Mouse (Mus musculus): ENCODE measurements at regions not wholly inside any gene's neighbourhood (a gene's known extent, or its start where the extent isn't known, plus 50 kb on each side); places are given as distances from the start of the nearest gene placed in this dataset.

DNA sequence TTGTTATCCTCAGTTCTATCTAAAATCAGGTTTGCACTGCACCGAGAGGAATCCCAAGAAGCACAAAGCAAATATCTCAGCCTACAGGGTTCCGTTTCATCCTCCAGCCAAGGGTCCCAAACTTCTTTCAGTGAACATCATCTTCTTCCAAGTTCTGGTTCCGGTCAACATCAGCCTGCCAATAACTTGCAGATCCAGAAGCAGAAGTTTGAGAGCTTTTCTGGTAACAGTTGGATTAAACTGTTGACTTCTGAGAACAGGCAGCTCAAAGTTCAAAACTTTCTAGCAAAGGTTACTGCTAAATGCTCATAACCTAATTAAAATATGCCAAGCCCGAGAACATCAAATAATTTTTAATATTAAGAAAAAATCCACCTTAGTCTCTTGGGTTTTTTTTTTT lies 237.0 kb upstream of the Gm37988 start:
- Histone ChIP-seq H3K4me1 (0 out of 2 replicates have a peak, but pooled peaks cover 4% of the 10 kb centered on the region), H3K9me3 (no peaks in the 10 kb centered on the region), H3K4me2 (no peak overlapping the region), H3K27me3 (no peaks in the 10 kb centered on the region), H3K9ac (no peak overlapping the region), H3K27ac (no peak overlapping the region), H3K36me3 (no peaks in the 10 kb centered on the region), H3K4me3 (no peak overlapping the region)
- WGBS = 85% methylated on average over 4 of the region's 4 CpGs
- ATAC-seq (ENCODE audit: borderline replicate concordance, extremely low read depth, low FRiP score, low TSS enrichment) = no peak

DNA sequence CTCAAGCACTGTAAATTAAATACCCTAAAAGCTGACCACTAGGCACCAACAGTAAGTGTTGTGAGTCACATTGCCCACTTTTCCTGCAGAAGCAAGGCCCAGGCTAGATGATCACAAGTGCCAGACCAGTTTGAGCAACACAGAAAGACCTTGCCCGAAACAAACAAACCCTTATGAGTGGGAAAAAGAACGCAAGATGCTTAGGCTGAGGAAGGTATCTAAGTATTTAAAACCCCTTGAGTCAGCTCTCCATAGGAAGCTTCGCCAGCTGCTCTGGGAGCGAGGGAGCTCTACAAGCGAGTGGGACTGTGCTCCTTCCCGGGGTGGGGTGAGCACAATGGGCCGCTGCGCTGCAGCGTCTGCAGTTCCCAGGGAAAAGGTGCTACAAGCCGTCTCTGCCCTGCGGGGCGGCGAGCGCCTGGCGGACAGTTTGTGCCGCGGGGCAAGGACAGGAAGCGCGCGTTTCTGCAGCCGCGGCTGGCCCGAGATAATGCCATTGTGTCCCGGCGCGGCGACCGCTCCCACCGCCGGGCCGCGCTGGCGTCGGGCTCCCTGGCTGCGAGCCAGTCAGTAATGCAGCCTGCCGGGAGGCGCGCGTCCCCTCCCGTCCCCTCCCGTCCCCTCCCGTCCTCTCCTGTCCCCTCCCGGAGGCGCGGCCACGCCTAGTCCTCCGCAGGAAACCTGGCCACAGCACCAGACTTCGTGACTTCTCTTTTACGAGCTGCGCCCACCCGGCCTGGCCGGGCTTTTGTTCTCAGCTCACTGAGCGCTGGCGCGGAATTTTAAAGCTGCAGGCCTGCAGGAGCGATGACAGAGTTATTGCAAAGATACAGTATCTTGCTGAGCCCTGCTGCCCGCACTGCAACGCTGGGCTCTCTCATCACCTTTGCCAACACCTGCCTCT lies 236.1 kb upstream of the Gm37988 start:
- Histone ChIP-seq H3K9ac (peak overlapping the region; percentile 60), H3K4me3 (peak overlapping the region; percentile 55), H3K4me2 (peak overlapping the region; percentile 82), H3K27me3 (no peaks in the 10 kb centered on the region), H3K36me3 (no peaks in the 10 kb centered on the region), H3K9me3 (no peaks in the 10 kb centered on the region), H3K4me1 (0 out of 2 replicates have a peak, but pooled peaks cover 4% of the 10 kb centered on the region), H3K27ac (peak overlapping the region; percentile 85)
- under 1% methylated on average over 55 of the region's 58 CpGs for WGBS
- ATAC-seq (ENCODE audit: borderline replicate concordance, extremely low read depth, low FRiP score, low TSS enrichment) = peak; percentile 96

GRCm38 (mm10) chr1:4572311-4572710 lies 235.4 kb upstream of the Gm37988 start:
- peak overlapping the region; percentile 60 for H3K9ac ChIP-seq
- H3K27ac ChIP-seq = peak overlapping the region; percentile 85
- no peaks in the 10 kb centered on the region for H3K36me3 ChIP-seq
- H3K4me3 ChIP-seq = peak overlapping the region; percentile 55; the same call in 1 of the 2 replicates
- H3K9me3 ChIP-seq = no peaks in the 10 kb centered on the region
- WGBS = 45% methylated on average over 3 of the region's 3 CpGs
- H3K4me2 ChIP-seq = peak overlapping the region; percentile 82
- no peaks in the 10 kb centered on the region for H3K27me3 ChIP-seq
- no peak for ATAC-seq (ENCODE audit: borderline replicate concordance, extremely low read depth, low FRiP score, low TSS enrichment)
- 0 out of 2 replicates have a peak, but pooled peaks cover 4% of the 10 kb centered on the region for H3K4me1 ChIP-seq

DNA sequence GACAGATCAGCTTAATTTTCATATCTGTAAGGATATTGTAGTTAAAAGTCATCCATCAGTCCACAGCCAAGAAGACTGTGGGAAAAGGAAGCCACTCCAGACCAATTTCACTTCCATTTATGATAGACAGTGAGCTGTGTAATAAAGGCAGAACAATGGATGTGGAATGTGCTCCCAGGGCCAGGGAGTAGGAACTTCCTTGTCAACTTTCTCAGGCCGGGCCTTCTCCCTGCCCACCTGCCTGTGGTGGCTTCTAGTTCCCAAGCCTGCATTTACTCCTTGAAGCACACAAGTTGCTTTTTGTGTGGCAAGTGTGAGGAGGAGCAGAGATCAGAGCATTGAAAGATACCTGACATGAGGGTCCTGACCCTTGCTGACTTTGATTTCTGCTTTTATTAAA lies 233.6 kb upstream of the Gm37988 start:
- Histone ChIP-seq H3K27me3 (no peaks in the 10 kb centered on the region), H3K36me3 (no peaks in the 10 kb centered on the region), H3K9ac (no peak overlapping the region), H3K4me3 (no peak overlapping the region), H3K4me1 (0 out of 2 replicates have a peak, but pooled peaks cover 4% of the 10 kb centered on the region), H3K9me3 (no peaks in the 10 kb centered on the region), H3K4me2 (no peak overlapping the region), H3K27ac (no peak overlapping the region)
- no peak for ATAC-seq (ENCODE audit: borderline replicate concordance, extremely low read depth, low FRiP score, low TSS enrichment)
- 41% methylated on average over 1 of the region's 1 CpGs for WGBS

- Histone ChIP-seq H3K4me1 (no peaks in the 10 kb centered on the region), H3K9me3 (no peaks in the 10 kb centered on the region), H3K4me3 (no peak overlapping the region), H3K27me3 (no peaks in the 10 kb centered on the region), H3K9ac (no peak overlapping the region), H3K36me3 (no peaks in the 10 kb centered on the region), H3K4me2 (no peak overlapping the region), H3K27ac (no peak overlapping the region)
- no peak for ATAC-seq (ENCODE audit: borderline replicate concordance, extremely low read depth, low FRiP score, low TSS enrichment)
- WGBS = 46% methylated on average over 1 of the region's 1 CpGs
Observed at GRCm38 (mm10) chr1:4576957-4577356, 230.7 kb upstream of the Gm37988 start.

DNA sequence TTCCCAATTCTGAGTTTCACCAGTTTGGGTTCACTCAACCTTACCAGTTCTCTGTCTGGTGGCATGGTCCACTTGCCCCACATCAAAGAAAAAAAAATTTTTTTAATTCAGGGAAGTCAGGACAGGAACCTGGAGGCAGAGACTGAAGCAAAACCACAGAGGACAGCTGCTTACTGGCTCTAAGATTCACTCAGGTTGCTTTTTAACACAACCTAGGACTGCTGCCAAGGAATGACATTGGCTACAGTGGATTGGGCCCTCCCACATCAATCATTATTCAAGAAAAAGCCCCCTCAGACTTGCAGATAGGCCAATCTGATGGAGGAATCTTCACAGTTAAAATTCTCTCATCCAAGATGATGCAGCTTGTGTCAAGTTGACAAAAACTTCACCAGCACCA lies 225.2 kb upstream of the Gm37988 start:
- Histone ChIP-seq H3K27ac (no peak overlapping the region), H3K27me3 (no peaks in the 10 kb centered on the region), H3K4me1 (no peaks in the 10 kb centered on the region), H3K4me2 (no peak overlapping the region), H3K9ac (no peak overlapping the region), H3K36me3 (no peaks in the 10 kb centered on the region), H3K9me3 (no peaks in the 10 kb centered on the region), H3K4me3 (no peak overlapping the region)
- no peak for ATAC-seq (ENCODE audit: borderline replicate concordance, extremely low read depth, low FRiP score, low TSS enrichment)

DNA sequence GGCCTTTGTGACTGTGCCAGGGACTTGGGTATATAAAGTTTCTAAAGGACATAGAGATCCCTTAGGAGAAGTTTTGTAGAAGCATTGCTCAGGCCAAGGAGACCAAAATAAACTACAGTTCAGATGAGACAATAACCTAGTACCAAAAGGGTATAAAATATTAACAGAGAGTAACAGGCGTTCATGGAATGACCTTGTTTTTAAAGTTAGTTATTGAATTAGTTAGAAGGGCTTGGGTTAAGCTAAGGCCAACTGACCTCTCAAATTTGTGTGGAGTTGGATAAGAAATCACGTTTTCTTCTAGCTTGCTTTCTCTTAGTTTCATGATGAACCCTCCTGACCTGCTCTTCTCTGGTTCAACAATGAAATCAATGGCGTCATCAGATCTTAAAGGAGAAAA lies 209.8 kb upstream of the Gm37988 start:
- Histone ChIP-seq H3K4me1 (no peaks in the 10 kb centered on the region), H3K27me3 (no peaks in the 10 kb centered on the region), H3K9me3 (no peaks in the 10 kb centered on the region), H3K27ac (no peak overlapping the region), H3K9ac (no peak overlapping the region), H3K4me3 (no peak overlapping the region), H3K4me2 (no peak overlapping the region), H3K36me3 (no peaks in the 10 kb centered on the region)
- ATAC-seq (ENCODE audit: borderline replicate concordance, extremely low read depth, low FRiP score, low TSS enrichment) = no peak
- 64% methylated on average over 3 of the region's 3 CpGs for WGBS

- no peak overlapping the region for H3K4me2 ChIP-seq
- no peak overlapping the region for H3K4me3 ChIP-seq
- WGBS = 24% methylated on average over 3 of the region's 3 CpGs
- H3K36me3 ChIP-seq = no peaks in the 10 kb centered on the region
- H3K4me1 ChIP-seq = no peaks in the 10 kb centered on the region
- no peak for ATAC-seq (ENCODE audit: borderline replicate concordance, extremely low read depth, low FRiP score, low TSS enrichment)
- no peak overlapping the region for H3K27ac ChIP-seq
- H3K9me3 ChIP-seq = no peaks in the 10 kb centered on the region
- H3K9ac ChIP-seq = no peak overlapping the region
- H3K27me3 ChIP-seq = no peaks in the 10 kb centered on the region
Observed at GRCm38 (mm10) chr1:4598425-4598824, 209.3 kb upstream of the Gm37988 start.

GRCm38 (mm10) chr1:4602386-4602785 lies 205.3 kb upstream of the Gm37988 start:
- ATAC-seq (ENCODE audit: borderline replicate concordance, extremely low read depth, low FRiP score, low TSS enrichment) = no peak
- Histone ChIP-seq H3K27me3 (no peaks in the 10 kb centered on the region), H3K4me2 (no peak overlapping the region), H3K9me3 (no peaks in the 10 kb centered on the region), H3K9ac (no peak overlapping the region), H3K4me3 (no peak overlapping the region), H3K4me1 (no peaks in the 10 kb centered on the region), H3K27ac (peak overlapping the region; percentile 15; the same call in 1 of the 2 replicates), H3K36me3 (no peaks in the 10 kb centered on the region)
- 58% methylated on average over 3 of the region's 3 CpGs for WGBS

GRCm38 (mm10) chr1:4608824-4609223 lies 198.9 kb upstream of the Gm37988 start:
- whole genome bisulfite sequencing = 66% methylated on average over 2 of the region's 2 CpGs
- Histone ChIP-seq H3K36me3 (no peaks in the 10 kb centered on the region), H3K4me1 (peaks cover 5% of the 10 kb centered on the region; the same call in 1 of the 2 replicates), H3K9me3 (no peaks in the 10 kb centered on the region), H3K27me3 (no peaks in the 10 kb centered on the region), H3K4me3 (no peak overlapping the region), H3K9ac (no peak overlapping the region), H3K4me2 (no peak overlapping the region), H3K27ac (no peak overlapping the region)
- no peak for ATAC-seq (ENCODE audit: borderline replicate concordance, extremely low read depth, low FRiP score, low TSS enrichment)

- 28% methylated on average over 4 of the region's 4 CpGs for WGBS
- ATAC-seq (ENCODE audit: borderline replicate concordance, extremely low read depth, low FRiP score, low TSS enrichment) = peak; percentile 39
Observed at GRCm38 (mm10) chr1:4613305-4613704, 194.4 kb upstream of the Gm37988 start.

DNA sequence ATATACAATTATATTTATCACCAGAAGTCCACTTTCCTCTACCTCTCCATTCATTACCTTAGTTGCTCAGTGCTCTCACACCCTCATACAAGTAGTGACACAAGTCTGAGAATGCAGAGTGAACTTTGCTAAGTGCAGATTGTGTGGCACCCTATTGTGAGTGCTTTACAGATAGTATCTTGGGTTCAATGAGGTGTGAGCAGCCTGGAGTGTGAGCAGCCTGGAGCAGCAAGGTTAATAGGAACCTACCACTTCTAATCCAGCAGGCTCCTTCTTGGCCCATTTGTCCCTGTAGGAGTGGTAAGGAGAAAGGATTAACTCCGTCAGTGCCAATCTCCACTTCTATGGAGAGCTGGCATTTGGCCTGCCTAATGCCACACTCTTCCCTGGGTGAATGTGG lies 192.4 kb upstream of the Gm37988 start:
- no peak overlapping the region for H3K4me3 ChIP-seq
- no peak overlapping the region for H3K4me2 ChIP-seq
- 92% methylated on average over 1 of the region's 1 CpGs for WGBS
- H3K4me1 ChIP-seq = peaks cover 12% of the 10 kb centered on the region
- no peak overlapping the region for H3K27ac ChIP-seq
- H3K9me3 ChIP-seq = no peaks in the 10 kb centered on the region
- H3K9ac ChIP-seq = no peak overlapping the region
- H3K36me3 ChIP-seq = no peaks in the 10 kb centered on the region
- no peak for ATAC-seq (ENCODE audit: borderline replicate concordance, extremely low read depth, low FRiP score, low TSS enrichment)
- H3K27me3 ChIP-seq = no peaks in the 10 kb centered on the region

More at GRCm38 (mm10) chr1:4613305-4613704, 194.4 kb upstream of the Gm37988 start:
- peak overlapping the region; percentile 46 for H3K27ac ChIP-seq
- no peak overlapping the region for H3K9ac ChIP-seq
- H3K4me2 ChIP-seq = no peak overlapping the region
- H3K36me3 ChIP-seq = no peaks in the 10 kb centered on the region
- H3K9me3 ChIP-seq = no peaks in the 10 kb centered on the region
- peaks cover 12% of the 10 kb centered on the region for H3K4me1 ChIP-seq
- no peaks in the 10 kb centered on the region for H3K27me3 ChIP-seq
- no peak overlapping the region for H3K4me3 ChIP-seq
